Mouse (Mus musculus): ENCODE data around the gene Cd1d1.

Gene Cd1d1

DNA sequence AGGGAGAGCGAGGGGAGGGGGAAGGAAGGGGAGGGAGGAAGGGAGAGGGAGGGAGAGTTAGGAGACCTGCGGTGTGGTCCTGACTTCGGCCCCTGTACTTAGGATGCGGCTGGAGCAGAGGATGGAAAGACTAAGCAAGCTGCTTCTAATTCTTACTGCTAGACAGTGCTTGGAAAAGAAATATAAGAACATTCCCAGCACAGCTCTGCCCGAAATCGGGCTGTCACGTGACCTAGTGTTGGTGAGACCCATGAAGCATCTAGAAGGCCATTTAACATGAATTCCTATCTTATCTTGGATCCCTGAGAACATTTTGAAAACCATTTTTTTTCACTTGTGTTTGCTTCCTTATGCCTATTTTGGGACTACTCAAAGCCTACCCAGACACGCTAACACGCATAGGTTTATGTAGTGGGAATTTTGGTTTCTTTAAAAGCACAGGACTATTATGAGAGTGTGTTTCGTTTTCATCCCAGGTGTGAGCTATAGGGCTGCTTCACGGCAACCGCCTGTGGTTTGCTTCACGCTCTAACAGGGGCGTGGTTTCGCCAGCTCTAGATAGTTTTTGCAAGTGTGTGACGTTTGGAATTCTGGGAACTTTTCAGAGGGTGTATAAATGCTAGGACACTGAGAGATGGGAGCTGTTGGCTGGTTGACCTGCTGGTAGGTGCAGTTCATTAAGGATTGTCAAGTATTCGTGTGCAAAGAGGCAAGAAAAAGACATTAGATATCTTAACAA lies 38.4 kb downstream of the Cd1d1 start:
- no peak for DNase-seq

DNA sequence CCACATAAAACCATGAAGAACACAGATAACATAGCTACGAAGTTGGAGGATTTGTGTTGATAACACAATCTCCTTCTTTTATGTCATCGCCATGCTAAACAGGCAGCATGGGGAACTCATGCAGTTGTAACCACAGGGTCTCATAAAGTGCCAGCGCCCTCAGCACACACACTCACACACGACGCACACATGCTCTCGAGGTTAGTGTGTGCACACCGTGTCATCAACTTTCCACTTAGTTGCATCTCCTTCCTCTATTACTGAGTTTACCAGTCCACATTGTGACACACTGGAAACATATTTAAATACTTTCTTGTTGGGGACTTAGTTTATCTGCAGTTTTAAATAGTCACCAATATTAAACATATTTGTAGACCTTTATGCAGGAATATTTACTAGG lies 40.2 kb downstream of the Cd1d1 start:
- DNase-seq: no peak

DNA sequence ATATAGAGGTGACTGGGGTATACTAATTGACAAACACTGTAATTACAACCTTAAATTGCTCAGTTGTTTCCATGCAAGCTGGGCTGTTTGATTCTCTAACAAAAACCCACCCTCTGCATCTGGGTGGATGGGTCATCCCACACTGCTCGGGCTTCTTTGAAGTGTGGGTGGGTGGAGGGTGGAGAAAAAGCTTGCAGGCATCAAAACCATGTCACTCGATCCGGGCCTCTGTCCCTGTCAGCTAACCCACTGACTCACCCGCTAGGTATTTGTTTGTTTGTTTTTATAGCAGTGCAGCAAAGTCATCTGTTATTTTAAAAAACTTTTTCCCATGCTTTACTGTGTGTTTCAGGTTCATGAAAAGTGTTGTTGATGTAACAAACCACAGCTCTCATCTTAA lies 43.9 kb downstream of the Cd1d1 start:
- DNase-seq: no peak

DNA sequence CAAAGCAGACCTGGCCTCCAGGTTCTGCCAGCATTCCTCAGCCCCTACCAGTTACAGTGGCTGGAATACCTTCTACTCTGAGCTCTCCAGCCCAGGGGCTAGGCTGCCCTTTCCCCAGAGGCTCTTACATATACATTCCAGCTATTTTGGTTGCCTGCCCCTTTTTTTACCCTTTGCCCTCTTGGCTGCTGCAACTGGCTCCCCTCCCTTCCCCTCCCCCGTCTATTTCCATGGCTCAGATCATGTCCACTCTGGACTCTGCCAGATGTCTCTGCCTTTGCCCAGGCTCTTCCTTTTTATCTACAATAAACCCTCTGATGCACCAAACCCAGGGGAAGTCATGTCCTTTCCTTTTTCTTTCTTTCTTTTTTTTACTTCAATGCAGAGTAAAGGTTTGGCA lies 44.7 kb downstream of the Cd1d1 start:
- DNase-seq: no peak

DNA sequence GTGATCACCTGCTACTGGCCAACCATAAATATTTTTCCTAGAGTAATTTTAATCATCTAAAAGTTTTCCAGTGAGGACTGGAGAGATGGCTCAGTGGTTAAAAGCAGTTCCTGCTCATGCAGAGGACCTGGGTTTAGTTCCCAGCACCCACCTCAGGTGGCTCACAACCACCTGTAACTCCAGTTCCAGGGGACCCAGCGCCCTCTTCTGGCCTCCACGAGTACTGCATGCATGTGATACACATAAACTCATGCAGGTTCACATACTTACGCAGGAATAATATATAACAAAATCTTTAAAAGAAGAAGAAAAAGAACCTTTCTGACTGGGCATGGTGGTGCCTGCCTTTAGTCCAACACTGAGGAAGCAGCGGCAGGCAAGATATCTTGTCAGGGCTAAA lies 45.4 kb downstream of the Cd1d1 start:
- no peak for DNase-seq

DNA sequence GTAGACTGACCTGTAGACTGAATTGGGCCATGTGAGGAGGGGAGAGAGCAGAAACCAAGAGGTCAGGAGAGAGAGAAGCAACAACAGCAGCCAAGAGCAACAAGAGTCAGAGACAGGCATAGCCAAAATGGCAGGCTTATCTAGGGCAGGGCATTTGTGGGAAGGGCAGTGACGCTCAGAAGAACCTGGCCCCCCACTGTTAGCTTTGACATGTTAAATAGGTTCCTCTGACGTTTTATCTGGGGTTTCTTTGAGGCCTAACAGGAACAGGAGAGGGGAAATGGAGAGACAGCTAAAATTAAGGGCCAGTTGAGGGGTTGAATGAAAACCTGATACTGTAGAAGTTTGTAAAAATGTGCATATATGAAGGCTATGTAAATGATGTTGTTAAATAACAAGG lies 48.6 kb downstream of the Cd1d1 start:
- no peak for DNase-seq

Data from kidney, adult 18-20 months (tissue).